Mouse (Mus musculus) brown adipose tissue, adult 24 weeks (tissue): ENCODE measurements around the gene Obp2b. TPM values are rescaled to one million over a fixed set of nuclear protein-coding genes. Genes with fewer than 3 reads are reported as not detected.

Experiments
- polyA plus RNA-seq: library from polyadenylated mRNA; stranded (reverse); fragments of >200 nt; gene quantifications from 2 replicates; pipeline ENCODE4 v1.2.4, GENCODE M21; 2012; ENCODE audit not compliant: missing spikeins, insufficient read depth, insufficient read length

The Obp2b gene
- polyA plus RNA-seq, 1 experiment, result not detected

Other genes starting within 250 kb of the Obp2b start
- not detected in 2 replicates for gene Lcn12, start 243.1 kb upstream of the Obp2b start, polyA plus RNA-seq
- gene Fbxw5, start 236.3 kb upstream of the Obp2b start, polyA plus RNA-seq, result 41.1 and 47.3 TPM in 2 replicates
- gene C8g, start 235.3 kb upstream of the Obp2b start, polyA plus RNA-seq, result 6.6 and 9.2 TPM in 2 replicates
- 7.0 and 12.9 TPM in 2 replicates for gene Traf2, start 190.1 kb upstream of the Obp2b start, polyA plus RNA-seq
- 398 and 454 TPM in 2 replicates for gene Edf1, start 179.2 kb upstream of the Obp2b start, polyA plus RNA-seq
- 0.36 and 0.54 TPM in 2 replicates for gene Mamdc4, start 162.2 kb upstream of the Obp2b start, polyA plus RNA-seq
- gene Phpt1, start 161.8 kb upstream of the Obp2b start, polyA plus RNA-seq, result 70.7 and 86.8 TPM in 2 replicates
- gene Ajm1, start 155.3 kb upstream of the Obp2b start, polyA plus RNA-seq, result 0.44 TPM in 1 of 2 replicates, not detected in the other
- gene Rabl6, start 128.5 kb upstream of the Obp2b start, polyA plus RNA-seq, result 29.2 and 42.8 TPM in 2 replicates
- gene Ccdc183, start 119.3 kb upstream of the Obp2b start, polyA plus RNA-seq, result not detected in 2 replicates
- gene Tmem141, start 115.0 kb upstream of the Obp2b start, polyA plus RNA-seq, result 30.9 and 34.5 TPM in 2 replicates
- gene Fcna, start 109.0 kb upstream of the Obp2b start, polyA plus RNA-seq, result 6.3 and 7.8 TPM in 2 replicates
- gene Lcn8, start 83.9 kb upstream of the Obp2b start, polyA plus RNA-seq, result not detected in 2 replicates
- not detected in 2 replicates for gene Lcn5, start 79.1 kb upstream of the Obp2b start, polyA plus RNA-seq
- not detected in 2 replicates for gene Lcn6, start 60.2 kb upstream of the Obp2b start, polyA plus RNA-seq
- gene Lcn10, start 54.3 kb upstream of the Obp2b start, polyA plus RNA-seq, result not detected in 2 replicates
- not detected in 2 replicates for gene Obp2a, start 37.0 kb upstream of the Obp2b start, polyA plus RNA-seq
- 20.2 and 26.5 TPM in 2 replicates for gene Bmyc, start 30.3 kb upstream of the Obp2b start, polyA plus RNA-seq
- gene Lcn3, start 28.6 kb downstream of the Obp2b start, polyA plus RNA-seq, result not detected in 2 replicates
- not detected in 2 replicates for gene Lcn11, start 40.0 kb downstream of the Obp2b start, polyA plus RNA-seq
- gene Gm13539, start 45.2 kb downstream of the Obp2b start, polyA plus RNA-seq, result not detected in 2 replicates
- gene Glt6d1, start 78.8 kb downstream of the Obp2b start, polyA plus RNA-seq, result not detected in 2 replicates
- not detected in 2 replicates for gene Lcn9, start 86.1 kb downstream of the Obp2b start, polyA plus RNA-seq
- not detected in 2 replicates for gene Sohlh1, start 110.2 kb downstream of the Obp2b start, polyA plus RNA-seq
- gene Kcnt1, start 126.7 kb downstream of the Obp2b start, polyA plus RNA-seq, result not detected in 2 replicates
- 2.4 and 8.2 TPM in 2 replicates for gene Camsap1, start 246.3 kb downstream of the Obp2b start, polyA plus RNA-seq